Mouse (Mus musculus): ENCODE measurements around the gene Ppfia2. TPM values are rescaled to one million over a fixed set of nuclear protein-coding genes. Genes with fewer than 3 reads are reported as not detected.

The Ppfia2 gene
- total RNA-seq, 2 experiments from 2014 or later = 4.5 to 5.4 TPM

GRCm38 (mm10) chr10:106910108-106910507 lies 440.0 kb downstream of the Ppfia2 start:
- DNase-seq (ENCODE audit: low spot score in 2 of 2) = no peak

- DNase-seq (ENCODE audit: low spot score in 2 of 2) = no peak
Observed at GRCm38 (mm10) chr10:106913032-106913431, 442.9 kb downstream of the Ppfia2 start.

GRCm38 (mm10) chr10:106914275-106914674 lies 444.1 kb downstream of the Ppfia2 start:
- no peak for DNase-seq (ENCODE audit: low spot score in 2 of 2)

- no peak for DNase-seq (ENCODE audit: low spot score in 2 of 2)
Observed at GRCm38 (mm10) chr10:106914822-106915221, 444.7 kb downstream of the Ppfia2 start.

- no peak for DNase-seq (ENCODE audit: low spot score in 2 of 2)
Observed at GRCm38 (mm10) chr10:106924334-106924733, 454.2 kb downstream of the Ppfia2 start.

- DNase-seq (ENCODE audit: low spot score in 2 of 2) = no peak
Observed at GRCm38 (mm10) chr10:106924798-106925197, 454.7 kb downstream of the Ppfia2 start.

- DNase-seq (ENCODE audit: low spot score in 2 of 2) = no peak
Observed at GRCm38 (mm10) chr10:106928576-106929332, 458.6 kb downstream of the Ppfia2 start.

GRCm38 (mm10) chr10:106932571-106933073 lies 462.5 kb downstream of the Ppfia2 start:
- no peak for DNase-seq (ENCODE audit: low spot score in 2 of 2)

- DNase-seq (ENCODE audit: low spot score in 2 of 2) = no peak
Observed at GRCm38 (mm10) chr10:106936996-106937395, 466.9 kb downstream of the Ppfia2 start.

- DNase-seq (ENCODE audit: low spot score in 2 of 2) = no peak
Observed at GRCm38 (mm10) chr10:106938851-106939250, 468.7 kb downstream of the Ppfia2 start.

- no peak for DNase-seq (ENCODE audit: low spot score in 2 of 2)
Observed at GRCm38 (mm10) chr10:106939441-106939840, 469.3 kb downstream of the Ppfia2 start.

- DNase-seq (ENCODE audit: low spot score in 2 of 2) = no peak
Observed at GRCm38 (mm10) chr10:106941380-106941779, 471.2 kb downstream of the Ppfia2 start.

- no peak for DNase-seq (ENCODE audit: low spot score in 2 of 2)
Observed at GRCm38 (mm10) chr10:106959026-106959425, 488.9 kb downstream of the Ppfia2 start.

GRCm38 (mm10) chr10:106975193-106976141 lies 505.3 kb downstream of the Ppfia2 start:
- no peak for DNase-seq (ENCODE audit: low spot score in 2 of 2)

All from adrenal gland, adult 18-20 months (tissue).